Mouse (Mus musculus) 3134 (cell line): ENCODE data around the gene Prkd1.

Source experiments
- DNase-seq: peaks from one replicate; pipeline ENCODE4 v3.0.0-alpha.2; 2011; ENCODE audit warnings: low spot score; ENCODE audit not compliant: insufficient read length; ENCODE audit errors: extremely low read depth

Gene Prkd1

DNA sequence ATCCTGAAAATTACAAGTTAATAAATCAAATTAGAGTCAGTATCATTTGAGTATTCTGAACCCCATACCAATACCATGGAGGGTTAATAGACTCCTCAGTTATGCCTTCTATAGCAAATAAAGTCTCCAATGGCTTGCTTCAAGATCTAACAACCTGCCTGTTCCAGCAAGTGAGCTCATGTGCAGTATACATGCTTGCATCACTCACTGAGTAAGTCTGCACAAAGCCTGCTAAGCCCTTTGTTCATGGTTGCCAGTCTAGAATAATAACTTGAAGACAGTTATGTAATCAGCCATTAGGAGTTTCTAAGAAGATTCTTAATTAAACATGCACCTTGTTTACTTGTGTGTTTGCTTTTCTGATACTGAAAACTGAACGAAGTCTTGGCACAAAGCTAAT lies 88.4 kb downstream of the Prkd1 start:
- DNase-seq = no peak

GRCm38 (mm10) chr12:50558231-50558630 lies 90.7 kb downstream of the Prkd1 start:
- DNase-seq = no peak

DNA sequence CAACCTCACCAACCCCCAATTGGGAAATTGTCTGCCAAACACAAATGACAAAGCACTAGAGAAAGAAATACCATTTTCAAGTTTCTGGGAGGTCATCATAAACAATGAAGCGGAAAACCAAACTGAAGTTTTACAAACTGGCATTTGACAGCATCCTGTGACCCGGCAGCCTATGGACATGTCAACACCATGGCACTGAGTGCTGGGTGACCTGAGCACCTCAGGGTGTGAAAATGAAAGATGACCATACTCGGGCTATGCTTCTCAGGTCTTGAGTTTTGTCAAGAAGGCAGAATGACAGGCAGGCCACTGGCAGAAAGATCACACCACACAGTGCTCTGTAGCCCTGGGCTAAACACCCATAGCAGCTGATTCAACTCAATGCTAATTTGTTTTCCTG lies 94.7 kb downstream of the Prkd1 start:
- DNase-seq = no peak

DNA sequence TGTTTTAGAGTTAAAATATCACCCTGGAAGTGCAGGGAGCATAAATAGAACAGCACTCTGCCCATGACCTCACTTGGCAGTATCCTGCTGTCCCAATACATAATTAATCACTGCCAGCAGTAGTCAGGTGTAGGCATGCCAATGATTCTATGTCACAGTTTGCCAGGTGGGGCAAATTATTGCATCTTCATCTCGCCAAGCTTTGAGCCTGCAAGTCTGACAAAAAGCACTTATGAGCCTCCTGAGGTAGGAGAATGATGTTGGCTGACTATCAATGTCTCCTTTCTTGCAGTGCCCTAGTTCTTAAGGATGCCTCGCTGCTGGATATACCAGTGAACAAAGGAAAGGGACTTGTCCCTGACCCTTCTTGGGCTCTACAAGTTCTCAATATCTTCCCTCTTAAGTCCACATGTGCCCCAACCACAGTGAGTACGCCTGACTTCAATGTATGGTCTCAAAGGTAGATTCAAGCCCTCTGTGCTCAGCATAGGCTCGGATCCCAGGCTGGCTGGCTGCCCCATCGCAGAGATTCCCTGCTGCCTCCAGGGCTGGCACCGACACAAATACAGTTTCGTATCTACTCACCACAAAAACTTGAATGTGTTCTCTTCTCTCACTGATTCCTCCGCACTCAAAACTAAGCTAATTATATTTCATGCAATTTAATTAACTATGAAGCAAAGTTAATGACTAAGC lies 98.9 kb downstream of the Prkd1 start:
- peak; percentile 13 for DNase-seq

- DNase-seq = peak; percentile 19
Measured at GRCm38 (mm10) chr12:50546394-50546793, 102.5 kb downstream of the Prkd1 start.

GRCm38 (mm10) chr12:50545610-50545919 lies 103.3 kb downstream of the Prkd1 start:
- DNase-seq = peak; percentile 6

GRCm38 (mm10) chr12:50544855-50545609 lies 103.9 kb downstream of the Prkd1 start:
- DNase-seq = peak; percentile 51

DNA sequence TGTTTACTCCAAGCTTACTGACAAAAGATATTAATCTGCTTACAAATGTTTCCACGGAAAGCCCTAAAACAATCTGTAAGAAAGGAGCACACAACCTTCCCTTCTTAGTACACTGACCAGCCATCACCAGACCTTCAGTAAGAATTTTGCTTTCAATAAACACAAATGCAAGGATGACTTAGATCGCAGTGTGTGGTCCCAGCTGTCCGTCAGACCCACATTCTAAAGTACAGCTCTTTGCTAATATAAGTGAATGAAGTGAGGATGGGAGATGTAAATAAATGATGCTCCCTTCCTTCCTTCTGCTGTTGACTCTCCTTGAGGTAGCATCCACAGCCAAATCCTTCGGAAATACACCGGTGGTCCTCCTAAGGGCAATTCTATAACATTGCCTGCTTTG lies 108.1 kb downstream of the Prkd1 start:
- DNase-seq = no peak

DNA sequence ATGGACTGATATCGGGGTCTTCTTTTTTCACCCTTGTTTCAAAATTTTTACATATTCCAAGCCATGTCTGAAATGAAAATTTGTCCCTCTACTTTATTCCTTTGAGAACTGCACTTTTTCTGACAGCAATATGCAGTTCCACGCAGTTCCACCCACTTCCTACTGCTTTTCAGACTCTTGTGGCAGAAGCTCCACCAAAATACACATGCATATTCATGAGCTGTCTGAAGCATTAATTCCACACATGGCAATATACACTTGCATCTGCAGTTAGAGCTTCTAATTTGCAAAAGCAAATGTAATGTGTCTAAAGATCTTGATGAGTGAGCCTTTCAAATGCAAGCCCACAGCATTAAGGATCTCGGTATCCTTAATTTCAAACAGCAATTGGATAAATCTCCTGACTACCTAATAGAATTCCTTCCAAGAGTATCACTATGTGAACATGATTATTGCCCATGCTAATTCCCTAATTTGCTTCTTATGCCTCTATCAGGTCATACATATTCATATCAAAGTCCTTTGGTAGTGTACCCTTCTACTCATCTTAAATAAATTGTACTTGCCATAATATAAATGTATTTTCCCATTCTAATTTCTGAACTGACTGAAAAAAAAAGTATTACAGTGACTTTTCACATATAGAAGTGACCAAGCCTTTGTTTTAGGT lies 110.5 kb downstream of the Prkd1 start:
- no peak for DNase-seq

GRCm38 (mm10) chr12:50537761-50538160 lies 111.1 kb downstream of the Prkd1 start:
- DNase-seq = no peak

DNA sequence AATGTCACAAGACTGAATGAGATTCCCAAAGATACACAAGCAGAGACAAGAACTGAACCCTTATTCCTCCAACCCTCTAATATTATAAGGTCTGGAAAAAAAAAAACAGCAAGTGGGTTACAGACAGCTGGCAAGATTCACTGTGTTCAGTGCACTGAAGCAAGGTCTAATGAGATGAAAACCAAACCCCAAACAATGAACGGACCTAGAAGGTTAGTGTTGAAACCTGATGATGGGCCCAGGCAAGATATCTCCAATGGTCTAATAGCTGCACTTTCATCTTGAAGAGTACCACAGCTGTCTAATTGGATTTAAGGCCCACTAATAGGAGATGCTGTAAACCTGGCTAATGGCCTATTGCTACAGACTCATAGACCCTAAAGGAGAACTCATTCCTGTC lies 111.9 kb downstream of the Prkd1 start:
- no peak for DNase-seq

DNA sequence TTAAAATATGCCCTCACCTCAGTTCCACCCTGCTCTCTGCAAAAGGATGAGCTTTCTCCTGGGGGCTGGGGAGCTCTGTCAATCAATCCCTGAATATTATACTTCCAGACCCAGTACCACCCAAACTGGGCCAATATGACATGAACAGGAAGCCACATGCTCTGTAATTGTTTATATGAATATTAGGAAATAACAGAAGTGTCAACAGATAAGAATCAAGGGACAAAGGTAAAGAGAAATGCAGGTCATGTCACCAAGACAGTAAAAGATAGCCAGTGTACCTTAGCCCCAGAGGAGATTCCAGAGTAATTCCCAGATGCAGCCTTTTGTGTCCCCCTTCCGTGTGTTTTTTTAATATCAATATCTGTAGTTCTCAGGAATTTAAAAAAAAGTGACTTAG lies 120.3 kb downstream of the Prkd1 start:
- DNase-seq = no peak

- DNase-seq = peak; percentile 6
Measured at GRCm38 (mm10) chr12:50524061-50524460, 124.8 kb downstream of the Prkd1 start.

DNA sequence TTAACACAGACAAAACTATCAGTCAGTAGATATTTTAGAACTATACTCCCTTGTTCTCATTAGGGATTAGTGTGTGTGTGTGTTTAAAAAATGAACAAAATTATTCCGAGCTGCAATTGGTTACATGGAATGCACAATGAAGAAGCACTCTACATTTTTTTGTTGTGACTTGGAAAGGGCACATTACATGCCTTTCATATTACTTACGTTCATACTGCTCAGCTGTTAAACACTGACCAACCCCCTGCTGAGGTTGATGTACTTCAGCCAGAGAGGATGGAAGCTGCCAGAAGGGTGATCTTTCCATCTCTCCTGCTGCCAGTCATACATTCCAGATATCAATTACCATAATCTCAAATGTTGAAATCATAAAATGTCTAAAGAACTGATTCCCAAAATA lies 134.4 kb downstream of the Prkd1 start:
- no peak for DNase-seq

DNA sequence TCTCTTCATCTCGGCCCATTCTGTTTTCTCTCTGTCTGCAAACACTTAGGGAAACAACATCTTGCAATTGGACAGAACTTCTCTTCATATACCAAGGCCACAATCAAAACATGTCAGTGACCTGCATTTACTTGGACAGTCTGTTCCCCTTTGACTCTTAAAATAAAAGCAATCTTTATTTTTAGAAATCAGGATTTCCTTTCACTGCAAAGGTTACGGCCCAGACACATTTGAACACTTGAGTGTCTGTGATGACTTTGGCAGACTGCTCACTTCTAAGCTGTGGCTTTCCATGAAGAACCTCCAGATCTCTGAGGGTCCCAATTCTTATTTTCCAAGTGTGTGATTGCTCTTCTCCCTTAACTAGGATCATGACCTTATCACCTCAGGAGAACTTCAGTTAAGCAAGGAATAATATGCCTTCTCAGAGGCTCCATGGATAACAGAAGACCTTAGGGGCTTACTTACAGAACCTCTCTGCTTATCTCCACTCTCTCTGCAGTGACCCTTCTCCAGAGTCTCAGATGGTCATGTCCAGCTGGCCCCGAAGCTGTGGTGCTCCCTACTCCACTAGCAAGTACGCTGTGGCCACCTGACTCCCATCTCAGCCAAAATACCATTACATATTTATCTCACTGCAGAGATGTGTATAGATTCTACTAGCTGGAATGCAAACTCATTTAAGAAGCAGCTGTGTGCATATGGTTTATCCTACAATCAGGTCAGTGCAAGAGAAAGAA lies 137.2 kb downstream of the Prkd1 start:
- no peak for DNase-seq

GRCm38 (mm10) chr12:50508762-50509161 lies 140.1 kb downstream of the Prkd1 start:
- no peak for DNase-seq

- no peak for DNase-seq
Measured at GRCm38 (mm10) chr12:50499796-50500504, 148.9 kb downstream of the Prkd1 start.

GRCm38 (mm10) chr12:50496006-50496405 lies 152.9 kb downstream of the Prkd1 start:
- DNase-seq = no peak

DNA sequence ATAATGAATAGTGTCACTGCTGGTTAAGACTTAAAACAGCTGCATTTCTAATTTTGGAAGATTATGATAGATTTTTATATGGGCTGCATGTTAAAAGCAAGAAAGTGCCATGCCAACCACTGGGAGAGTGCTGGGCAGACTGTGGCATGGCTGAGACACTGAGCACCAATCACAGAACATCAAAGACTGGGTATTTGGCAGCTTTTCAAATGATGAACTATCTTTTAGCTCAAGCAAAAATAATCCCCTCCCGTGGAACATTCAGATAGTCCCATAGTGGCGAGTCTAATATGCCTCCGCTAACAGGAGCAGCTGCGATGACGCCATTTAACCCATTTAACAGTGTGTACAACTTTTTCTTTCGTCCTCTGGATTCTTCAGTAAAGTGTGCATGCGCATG lies 169.1 kb downstream of the Prkd1 start:
- no peak for DNase-seq

DNA sequence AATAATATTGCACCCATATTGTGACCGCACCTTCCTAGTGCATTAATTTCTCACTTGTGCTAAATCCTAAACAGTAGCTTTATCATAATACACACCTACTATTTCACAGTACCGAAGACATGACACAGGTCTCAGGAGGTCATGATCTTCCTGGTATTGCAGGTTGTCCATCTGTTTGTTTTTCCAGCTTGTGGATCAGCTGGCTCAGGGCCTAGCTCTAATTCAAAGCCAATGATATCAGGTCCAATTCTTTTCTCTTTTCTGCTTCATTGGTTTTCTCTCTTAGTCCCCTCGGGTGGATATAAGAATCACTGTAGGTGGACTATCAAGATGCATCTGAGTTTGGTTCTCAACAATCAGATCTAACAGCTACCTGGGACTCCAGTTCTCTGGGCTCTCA lies 191.7 kb downstream of the Prkd1 start:
- no peak for DNase-seq

DNA sequence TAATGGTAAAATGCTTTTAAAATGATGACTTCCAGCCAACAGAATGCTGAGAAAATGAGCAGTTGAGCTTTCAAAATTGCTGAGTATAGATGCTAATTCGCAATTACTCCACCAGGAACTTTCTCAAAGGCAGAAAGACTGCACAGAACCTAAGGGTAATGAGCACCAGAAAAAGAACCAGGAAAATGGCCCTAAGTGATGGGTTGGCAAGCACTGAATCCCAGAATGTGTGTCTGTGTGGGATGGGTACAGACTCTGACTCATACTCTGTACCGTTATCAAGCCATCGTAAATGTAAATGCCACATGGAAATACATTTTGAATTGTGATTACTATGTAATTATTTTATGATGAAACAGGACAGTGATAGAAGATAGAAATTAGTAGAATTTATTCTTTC lies 197.1 kb downstream of the Prkd1 start:
- no peak for DNase-seq
